Mouse (Mus musculus) thymus, postnatal 10 days (tissue): Measurements from ENCODE around the gene Dct.

Experiments
- DNase-seq, 2 experiments: peaks; one replicate each; pipeline ENCODE4 v3.0.0; 2021; ENCODE audit warnings: low spot score in 2 of 2

The Dct gene

DNA sequence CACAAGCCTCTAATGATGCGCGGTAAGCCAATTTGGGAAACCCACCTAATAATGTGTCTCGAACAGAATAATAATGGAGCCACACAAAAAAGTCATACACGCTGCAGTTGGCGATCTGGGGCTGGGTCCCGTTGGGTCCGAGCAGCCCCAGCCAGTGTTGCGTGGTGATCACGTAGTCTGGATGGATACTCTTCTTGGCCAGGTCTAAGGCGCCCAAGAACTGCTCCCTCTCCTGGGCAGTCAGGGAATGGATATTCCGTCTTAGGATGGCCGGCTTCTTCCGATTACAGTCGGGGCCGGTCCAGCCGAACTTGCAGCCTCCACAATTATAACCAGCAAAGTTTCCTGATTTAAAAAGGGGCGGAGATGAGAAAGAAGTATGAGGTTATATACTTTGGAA is 9.1 kb downstream of the Dct start:
- DNase-seq: no peak

DNA sequence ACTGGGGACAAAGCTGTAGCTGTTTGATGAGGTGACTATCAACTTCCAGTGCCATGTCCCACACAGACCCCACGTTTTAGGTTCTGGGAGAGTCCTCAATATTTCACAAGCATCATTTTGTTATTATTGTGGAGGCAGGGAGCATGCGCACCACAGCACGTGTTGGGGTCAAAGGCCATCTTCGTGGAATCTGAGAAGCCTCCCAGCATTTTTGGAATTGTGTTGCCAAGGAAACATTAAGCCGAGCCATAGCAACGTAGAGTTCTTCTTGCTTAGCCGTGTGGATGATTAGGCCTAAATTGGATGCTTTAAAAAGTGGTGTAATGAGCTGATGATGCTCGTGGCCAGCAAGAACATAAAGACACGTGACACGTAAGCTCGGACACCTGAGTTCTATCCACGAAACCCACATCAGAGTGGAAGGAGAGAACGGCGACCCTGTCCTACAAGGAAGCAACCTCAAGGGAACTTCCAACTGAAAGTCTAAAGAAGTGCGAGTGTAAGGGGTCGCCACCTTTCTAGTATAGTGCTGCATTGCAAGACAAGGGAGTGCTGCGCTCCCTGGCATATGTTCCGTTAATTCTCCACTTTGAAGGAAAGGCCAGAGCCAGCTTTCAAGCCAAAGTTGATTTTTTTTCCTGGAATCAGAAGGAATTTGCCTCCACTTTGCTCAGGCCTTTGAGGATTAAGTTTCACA is 9.8 kb downstream of the Dct start:
- DNase-seq: no peak

- DNase-seq: no peak
Measured at GRCm38 (mm10) chr14:118040550-118041250, 11.3 kb downstream of the Dct start.

DNA sequence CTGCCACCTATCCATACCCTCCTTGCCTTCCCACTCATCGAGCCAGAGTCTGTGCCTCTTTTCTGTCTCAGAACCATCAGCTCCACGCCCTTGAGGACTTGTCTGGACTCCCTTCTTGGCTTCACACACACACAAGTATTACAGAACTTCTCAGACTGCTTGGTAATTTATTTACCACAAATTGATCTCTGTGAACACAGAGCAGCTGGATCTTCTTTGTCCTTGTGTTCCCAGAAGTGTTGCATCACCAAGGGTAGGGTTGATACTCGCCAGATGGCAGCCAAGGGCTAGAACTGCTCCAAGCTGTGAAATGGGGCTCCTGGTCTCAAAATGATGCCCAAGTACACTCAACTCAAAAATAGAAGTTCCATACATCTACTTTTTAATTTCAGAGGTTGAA is 13.0 kb downstream of the Dct start:
- no peak for DNase-seq

GRCm38 (mm10) chr14:118027564-118027963 is 24.5 kb downstream of the Dct start:
- DNase-seq: no peak

DNA sequence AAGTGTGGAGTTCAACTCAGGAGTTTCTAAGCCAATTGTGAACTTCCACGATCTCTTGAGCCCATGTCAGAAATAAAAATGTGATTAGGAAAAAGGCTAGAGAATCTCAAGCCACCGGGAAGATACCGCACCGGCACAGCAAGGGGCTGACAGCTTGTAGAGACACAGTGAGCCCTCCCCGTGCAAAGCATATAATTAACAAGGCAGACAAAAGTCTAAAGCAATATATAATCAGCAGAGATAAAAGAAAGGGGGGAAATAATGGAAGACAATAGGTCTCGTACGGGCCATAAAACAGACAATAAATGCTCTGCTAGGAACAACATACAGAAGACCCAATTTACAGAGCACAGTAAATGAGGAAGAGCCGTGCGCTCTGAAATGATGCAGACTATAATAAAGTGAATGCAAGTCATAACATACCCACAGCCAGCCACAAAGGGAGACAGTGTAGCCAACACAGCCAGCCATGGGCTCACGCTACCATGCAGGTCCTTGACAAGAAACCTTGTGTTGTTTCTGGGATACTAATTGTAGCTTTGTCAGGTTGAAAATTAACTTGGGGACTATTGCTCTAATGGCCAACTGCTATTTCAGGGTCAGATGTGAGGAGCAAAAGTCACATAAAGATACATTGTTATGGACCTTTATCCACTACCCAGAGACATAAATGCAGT is 30.0 kb downstream of the Dct start:
- DNase-seq: no peak

- DNase-seq: no peak
Measured at GRCm38 (mm10) chr14:118019314-118019713, 32.7 kb downstream of the Dct start.

DNA sequence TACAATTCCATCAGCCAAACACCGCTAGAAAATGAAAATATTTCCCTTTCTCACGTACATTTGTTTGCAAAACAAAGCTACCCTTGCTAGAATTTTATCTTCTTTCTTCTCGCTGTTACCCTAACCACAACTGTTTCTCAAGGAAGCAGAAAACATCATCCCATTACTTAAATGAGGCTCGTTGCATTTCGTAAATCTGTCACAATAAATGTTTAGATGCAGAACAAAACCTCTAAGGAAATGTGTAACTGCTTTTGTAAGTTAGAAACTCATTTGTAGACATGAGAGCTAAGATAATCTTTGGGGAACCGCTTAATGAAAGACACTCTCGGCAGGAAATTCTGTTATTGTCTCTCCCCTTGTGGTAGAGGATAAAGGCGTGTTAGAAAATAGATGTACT is 38.8 kb downstream of the Dct start:
- no peak for DNase-seq

DNA sequence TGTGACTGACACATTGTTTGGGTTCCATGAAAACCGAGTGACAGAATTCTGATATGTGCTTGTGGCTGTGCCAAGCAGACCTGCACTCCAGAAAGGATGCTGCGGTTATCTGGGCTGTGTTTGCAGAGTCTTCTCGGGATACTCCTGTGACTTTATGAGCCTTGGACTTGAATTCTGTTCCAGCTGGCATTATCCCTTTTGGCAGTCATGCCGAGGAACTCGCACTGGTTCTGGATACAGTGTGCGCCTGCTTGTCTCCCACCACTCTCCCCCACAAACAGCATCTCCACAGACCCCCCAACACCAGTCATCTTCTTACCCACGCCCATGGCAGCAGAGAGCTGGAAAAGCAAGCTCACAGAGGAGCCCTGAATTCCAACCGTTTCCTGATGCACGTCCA is 42.5 kb downstream of the Dct start:
- DNase-seq: no peak

DNA sequence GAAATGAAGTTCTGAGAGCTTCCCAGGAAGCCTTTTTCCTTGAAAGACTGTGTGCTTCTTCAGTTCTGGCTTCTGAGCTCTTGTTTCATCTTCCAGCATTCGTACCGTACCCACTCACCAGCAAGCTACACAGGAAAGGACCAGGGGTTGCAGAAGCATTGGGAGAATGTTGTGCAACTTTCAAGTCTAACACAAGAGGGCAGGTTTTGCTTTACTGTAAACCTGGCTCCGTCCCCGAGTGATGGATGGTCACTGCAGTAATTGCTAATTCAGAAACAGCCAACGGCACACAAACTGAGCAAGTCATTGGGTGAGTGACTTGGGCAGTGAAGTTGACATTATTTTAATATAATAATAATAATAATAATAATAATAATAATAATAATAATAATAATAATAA is 46.3 kb downstream of the Dct start:
- no peak for DNase-seq

DNA sequence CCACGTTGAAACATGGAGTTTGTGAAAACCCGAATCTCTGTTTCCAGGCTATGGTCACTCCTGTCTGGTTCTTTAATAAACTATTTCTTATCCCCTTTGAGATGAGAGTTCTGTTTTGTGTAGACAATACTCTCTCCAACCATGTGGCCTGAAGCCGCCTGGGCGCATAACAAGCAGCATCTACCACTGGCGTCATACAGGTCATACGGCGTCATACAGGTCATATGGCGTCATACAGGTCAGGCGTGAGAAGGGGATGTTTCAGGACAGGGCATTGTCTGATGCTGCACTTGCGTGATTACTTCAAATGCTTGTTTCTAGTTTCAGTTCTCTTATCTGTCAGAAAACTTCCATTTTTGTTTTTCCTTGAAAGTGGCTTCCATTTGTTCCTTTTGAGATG is 47.6 kb downstream of the Dct start:
- no peak for DNase-seq

GRCm38 (mm10) chr14:117993845-117994244 is 58.2 kb downstream of the Dct start:
- DNase-seq: no peak

GRCm38 (mm10) chr14:117992600-117993256 is 59.3 kb downstream of the Dct start:
- no peak for DNase-seq

- no peak for DNase-seq
Measured at GRCm38 (mm10) chr14:117990203-117990602, 61.8 kb downstream of the Dct start.

DNA sequence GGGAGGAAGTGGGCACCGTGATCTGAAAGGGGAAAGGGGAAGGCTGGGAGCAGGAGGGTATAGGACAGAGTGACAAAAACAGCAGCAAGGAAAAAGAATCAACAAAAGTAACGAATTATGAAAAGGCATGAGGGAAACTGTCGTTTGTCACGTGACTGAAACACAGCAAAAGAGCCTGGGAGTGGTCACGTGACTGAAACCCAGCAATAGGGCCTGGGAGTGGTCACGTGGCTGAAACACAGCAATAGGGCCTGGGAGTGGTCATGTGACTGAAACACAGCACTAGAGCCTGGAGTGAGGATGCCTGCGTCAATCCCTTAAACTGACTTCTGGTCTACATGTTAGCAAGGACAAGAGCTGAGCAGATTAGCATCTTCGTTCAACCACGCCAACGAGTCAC is 63.6 kb downstream of the Dct start:
- no peak for DNase-seq

DNA sequence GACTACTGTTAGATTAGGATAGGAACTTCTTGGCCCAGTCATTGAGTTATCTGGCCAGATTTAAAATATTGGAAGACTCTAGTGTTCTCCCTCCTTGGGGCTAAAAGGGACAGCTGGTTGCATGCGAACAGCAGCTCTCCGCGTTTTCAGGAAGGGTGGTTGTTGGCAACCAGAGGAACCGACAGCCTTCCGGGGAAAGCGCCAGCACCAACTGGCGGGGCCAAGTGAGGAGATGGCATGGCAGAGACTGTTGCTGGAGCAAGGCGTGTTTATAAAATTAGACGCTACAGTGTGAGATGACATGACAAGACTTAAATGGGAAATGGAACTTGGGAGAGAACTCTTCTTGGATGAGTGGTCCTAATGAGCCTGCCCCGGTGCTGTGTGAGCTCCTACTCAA is 70.5 kb downstream of the Dct start:
- DNase-seq: no peak

- no peak for DNase-seq
Measured at GRCm38 (mm10) chr14:117972576-117972975, 79.5 kb downstream of the Dct start.
